Mouse (Mus musculus) CH12.LX (cell line): ENCODE measurements around the gene Serpinb13.

Source experiments
- BHLHE40 ChIP-seq: IDR thresholded peaks from 2 replicates; pipeline ENCODE4 v1.6.1; 2011; ENCODE audit warnings: mild to moderate bottlenecking, low read depth, low read length, improper control_type of control experiment
- CTCF ChIP-seq, 2 experiments: IDR thresholded peaks in 1 of 2; conservative IDR thresholded peaks in 1 of 2; 2 replicates each; pipeline ENCODE4 v1.5.1; 2011 to 2012; ENCODE audit warnings: low read depth in 2 of 2, low read length in 2 of 2, improper control_type of control experiment in 1 of 2, inconsistent platforms in 1 of 2, mild to moderate bottlenecking in 1 of 2, moderate library complexity in 1 of 2
- EP300 ChIP-seq: IDR thresholded peaks from 2 replicates; pipeline ENCODE4 v1.6.1; 2011; ENCODE audit warnings: low read length, improper control_type of control experiment
- JUND ChIP-seq: conservative IDR thresholded peaks from 2 replicates; pipeline ENCODE4 v1.6.1; 2011; ENCODE audit warnings: low read depth, low read length, improper control_type of control experiment
- NELFE ChIP-seq: IDR thresholded peaks from 2 replicates; pipeline ENCODE4 v1.6.1; 2011; ENCODE audit warnings: low read depth, low read length, improper control_type of control experiment
- NRF1 ChIP-seq: IDR thresholded peaks from 2 replicates; pipeline ENCODE4 v1.6.1; 2014; ENCODE audit warnings: low read depth, mild to moderate bottlenecking, inconsistent platforms, low read length, improper control_type of control experiment, moderate library complexity
- POLR2A ChIP-seq: IDR thresholded peaks from 2 replicates; pipeline ENCODE4 v1.6.1; 2011; ENCODE audit warnings: low read depth, mild to moderate bottlenecking, improper control_type of control experiment, low read length
- SIN3A ChIP-seq: IDR thresholded peaks from 2 replicates; pipeline ENCODE4 v1.6.1; 2012; ENCODE audit warnings: low read length, improper control_type of control experiment, inconsistent platforms
- TBP ChIP-seq: conservative IDR thresholded peaks from 2 replicates; pipeline ENCODE4 v1.6.1; 2011; ENCODE audit warnings: low read depth, low read length, improper control_type of control experiment
- TCF12 ChIP-seq: IDR thresholded peaks from 2 replicates; pipeline ENCODE4 v1.6.1; 2014; ENCODE audit warnings: low read depth, mild to moderate bottlenecking, inconsistent platforms, low read length, improper control_type of control experiment
- USF2 ChIP-seq: conservative IDR thresholded peaks from 2 replicates; pipeline ENCODE4 v1.6.1; 2011; ENCODE audit warnings: low read depth, low read length, improper control_type of control experiment
- ZNF384 ChIP-seq: IDR thresholded peaks from 2 replicates; pipeline ENCODE4 v1.6.1; 2012; ENCODE audit warnings: low read depth, low read length, improper control_type of control experiment, inconsistent platforms

GRCm38 (mm10) chr1:107000424-107000823, 19.6 kb downstream of the Serpinb13 start:
- TF ChIP-seq NELFE: no peak
- TF ChIP-seq POLR2A: no peak
- no peak for TF ChIP-seq CTCF (conservative IDR thresholded peaks at IDR 0.05 in 1 of 2, IDR thresholded peaks at IDR 0.05 in 1 of 2; ENCODE audit: low read depth in 2 of 2, low read length in 2 of 2)
- TF ChIP-seq SIN3A: no peak
- no peak for TF ChIP-seq NRF1
- no peak for TF ChIP-seq EP300
- no peak for TF ChIP-seq TBP
- TF ChIP-seq USF2: no peak
- no peak for TF ChIP-seq JUND
- no peak for TF ChIP-seq BHLHE40
- TF ChIP-seq TCF12: no peak
- no peak for TF ChIP-seq ZNF384
